Mouse (Mus musculus): ENCODE results near the gene Terf2.
"Not testable (repeated sequence)": the region's sequence is repeated elsewhere in the genome, so short reads cannot be mapped to it uniquely, and the experiment has no call there.

Terf2 gene

GRCm38 (mm10) chr8:107114150-107115007 lies 18.0 kb upstream of the Terf2 start:
- DNase-seq (ENCODE audit: low read depth, low spot score), result no peak

GRCm38 (mm10) chr8:107113209-107113608 lies 16.9 kb upstream of the Terf2 start:
- DNase-seq (ENCODE audit: low read depth, low spot score), result no peak

- no peak for DNase-seq (ENCODE audit: low read depth, low spot score)
Observed at GRCm38 (mm10) chr8:107111340-107112105, 15.2 kb upstream of the Terf2 start.

GRCm38 (mm10) chr8:107110629-107111330 lies 14.4 kb upstream of the Terf2 start:
- DNase-seq (ENCODE audit: low read depth, low spot score), result no peak

GRCm38 (mm10) chr8:107109816-107110435 lies 13.6 kb upstream of the Terf2 start:
- no peak for DNase-seq (ENCODE audit: low read depth, low spot score)

- DNase-seq (ENCODE audit: low read depth, low spot score), result no peak
Observed at GRCm38 (mm10) chr8:107108978-107109720, 12.8 kb upstream of the Terf2 start.

- DNase-seq (ENCODE audit: low read depth, low spot score), result not testable (repeated sequence)
Observed at GRCm38 (mm10) chr8:107108089-107108488, 11.7 kb upstream of the Terf2 start.

- DNase-seq (ENCODE audit: low read depth, low spot score), result no peak
Observed at GRCm38 (mm10) chr8:107104547-107104946, 8.2 kb upstream of the Terf2 start.

- DNase-seq (ENCODE audit: low read depth, low spot score), result no peak
Observed at GRCm38 (mm10) chr8:107100635-107101034, 4.3 kb upstream of the Terf2 start.

- DNase-seq (ENCODE audit: low read depth, low spot score), result no peak
Observed at GRCm38 (mm10) chr8:107095717-107096365, 506 bp downstream of the Terf2 start.

GRCm38 (mm10) chr8:107090531-107090930 lies 5.8 kb downstream of the Terf2 start:
- DNase-seq (ENCODE audit: low read depth, low spot score), result no peak

GRCm38 (mm10) chr8:107088526-107089063 lies 7.8 kb downstream of the Terf2 start:
- DNase-seq (ENCODE audit: low read depth, low spot score), result no peak

- no peak for DNase-seq (ENCODE audit: low read depth, low spot score)
Observed at GRCm38 (mm10) chr8:107086018-107086417, 10.3 kb downstream of the Terf2 start.

GRCm38 (mm10) chr8:107085358-107085757 lies 11.0 kb downstream of the Terf2 start:
- no peak for DNase-seq (ENCODE audit: low read depth, low spot score)

- DNase-seq (ENCODE audit: low read depth, low spot score), result no peak
Observed at GRCm38 (mm10) chr8:107076239-107076888, 20.0 kb downstream of the Terf2 start.

GRCm38 (mm10) chr8:107074128-107074527 lies 22.2 kb downstream of the Terf2 start:
- DNase-seq (ENCODE audit: low read depth, low spot score), result no peak

- DNase-seq (ENCODE audit: low read depth, low spot score), result no peak
Observed at GRCm38 (mm10) chr8:107073706-107074105, 22.6 kb downstream of the Terf2 start.

GRCm38 (mm10) chr8:107065511-107066496 lies 30.5 kb downstream of the Terf2 start, which contains the start of gene Tmed6:
Gene Tmed6 (minus strand): TSS chr8:107065644.
- no peak for DNase-seq (ENCODE audit: low read depth, low spot score)

Data from brain, embryonic 18.5 days (tissue).